9 mouse cellular contexts compared by ENCODE assay signal in genomic region chr14:79134891-79135334, GRCm38 (mm10).
A peak's percentile ranks its signal among the peaks of the same experiment; 100 is the strongest.
DNase-seq lines count a peak whose midpoint lies in the region; ATAC-seq and TF ChIP-seq lines count a peak whose summit lies in the region.
"Had no signal": no experiment of that assay in that cellular context is flagged by ENCODE, and none has a peak within 500 bp of the region (broad histone marks: within the 10 kb centered on the region; RNA-seq: fewer than 3 reads in every experiment).

No protein-coding gene starts in this region.

- 6% methylated on average over 7 of the region's 7 CpGs for WGBS in forebrain, embryonic 16.5 days
- 15% methylated on average over 7 of the region's 7 CpGs for WGBS in lung, embryonic 16.5 days
- 17% methylated on average over 7 of the region's 7 CpGs for WGBS in stomach, embryonic 14.5 days

- no peak overlapping the region for H3K4me2 ChIP-seq in forebrain, embryonic 16.5 days (ENCODE audit: low read length)
- peak overlapping the region; percentile 13; the same call in 1 of the 2 replicates for H3K4me2 ChIP-seq in lung, embryonic 16.5 days (ENCODE audit: low read depth, low read length)
- no peak overlapping the region for H3K4me2 ChIP-seq in stomach, embryonic 14.5 days (replicated peaks; ENCODE audit: low read depth, low read length)
- H3K4me2 ChIP-seq: midbrain, embryonic 12.5 days had no signal

- in situ Hi-C loops in ES-E14 (cut with MboI; ENCODE audit: low sequenced_read_pairs in 2 of 2, unreplicated experiment in 2 of 2), result loop anchor here (25.0 kb wide), 1 partner anchor 177 kb away; the partner anchor contains the start of gene Rgcc (in 2 of the 2)

- no peak overlapping the region for H3K4me3 ChIP-seq in ES-E14 (ENCODE audit: insufficient read depth in 1 of 2, low read depth in 1 of 2, low read length in 2 of 2, poor library complexity in 1 of 2, severe bottlenecking in 1 of 2)
- no peak overlapping the region for H3K4me3 ChIP-seq in forebrain, embryonic 16.5 days (replicated peaks; ENCODE audit: low read length)
- H3K4me3 ChIP-seq in lung, embryonic 16.5 days (ENCODE audit: low read length), result no peak overlapping the region
- no peak overlapping the region for H3K4me3 ChIP-seq in stomach, embryonic 14.5 days (ENCODE audit: low read depth, low read length)
- H3K4me3 ChIP-seq: midbrain, embryonic 12.5 days had no signal

- H3K36me3 ChIP-seq in ES-E14 (ENCODE audit: control insufficient read depth, insufficient read depth, low read length, poor library complexity, severe bottlenecking), result no peaks in the 10 kb centered on the region
- H3K36me3 ChIP-seq in forebrain, embryonic 16.5 days (ENCODE audit: control insufficient read depth, insufficient read depth), result no peaks in the 10 kb centered on the region
- no peaks in the 10 kb centered on the region for H3K36me3 ChIP-seq in lung, embryonic 16.5 days (ENCODE audit: control insufficient read depth, insufficient read depth, low read length)
- no peaks in the 10 kb centered on the region for H3K36me3 ChIP-seq in stomach, embryonic 14.5 days (ENCODE audit: control insufficient read depth, insufficient read depth, low read length)
- H3K36me3 ChIP-seq: midbrain, embryonic 12.5 days had no signal

- H3K9me3 ChIP-seq in ES-E14 (ENCODE audit: control insufficient read depth, insufficient read depth, low read depth, low read length), result no peaks in the 10 kb centered on the region
- no peaks in the 10 kb centered on the region for H3K9me3 ChIP-seq in forebrain, embryonic 16.5 days (ENCODE audit: control insufficient read depth, low read length)
- H3K9me3 ChIP-seq in lung, embryonic 16.5 days (ENCODE audit: control insufficient read depth, low read length), result no peaks in the 10 kb centered on the region
- no peaks in the 10 kb centered on the region for H3K9me3 ChIP-seq in stomach, embryonic 14.5 days (ENCODE audit: control insufficient read depth, low read depth, low read length)
- H3K9me3 ChIP-seq: midbrain, embryonic 12.5 days had no signal

- H3K4me1 ChIP-seq in ES-E14 (ENCODE audit: control insufficient read depth in 2 of 2, insufficient read depth in 2 of 2, low read length in 2 of 2, poor library complexity in 1 of 2), result no peaks in the 10 kb centered on the region
- peaks cover 10% of the 10 kb centered on the region for H3K4me1 ChIP-seq in forebrain, embryonic 16.5 days (replicated peaks; ENCODE audit: control insufficient read depth, insufficient read depth, low read length)
- peaks cover 42% of the 10 kb centered on the region for H3K4me1 ChIP-seq in lung, embryonic 16.5 days (replicated peaks; ENCODE audit: control insufficient read depth, insufficient read depth, low read length)
- H3K4me1 ChIP-seq in stomach, embryonic 14.5 days (ENCODE audit: control insufficient read depth, insufficient read depth, low read length), result peaks cover 12% of the 10 kb centered on the region

- H3K27ac ChIP-seq in ES-E14 (ENCODE audit: insufficient read depth, low read depth, low read length, poor library complexity, severe bottlenecking), result peak overlapping the region; percentile 54; the same call in 1 of the 2 replicates
- H3K27ac ChIP-seq in forebrain, embryonic 16.5 days (ENCODE audit: low read length), result no peak overlapping the region
- H3K27ac ChIP-seq in lung, embryonic 16.5 days (ENCODE audit: low read length), result peak overlapping the region; percentile 88
- H3K27ac ChIP-seq in stomach, embryonic 14.5 days (ENCODE audit: low read length), result peak overlapping the region; percentile 45; the same call in 1 of the 2 replicates
- H3K27ac ChIP-seq: midbrain, embryonic 12.5 days had no signal

- no peak overlapping the region for H3K9ac ChIP-seq in ES-E14 (ENCODE audit: insufficient read depth, low read depth, low read length, poor library complexity, severe bottlenecking)
- no peak overlapping the region for H3K9ac ChIP-seq in forebrain, embryonic 16.5 days (replicated peaks; ENCODE audit: low read depth, low read length)
- H3K9ac ChIP-seq in lung, embryonic 16.5 days (ENCODE audit: low read length), result no peak overlapping the region; the same call in 1 of the 2 replicates
- H3K9ac ChIP-seq in stomach, embryonic 14.5 days (replicated peaks; ENCODE audit: low read depth, low read length), result no peak overlapping the region
- H3K9ac ChIP-seq: midbrain, embryonic 12.5 days had no signal

- peak; percentile 69 to 71 for DNase-seq in cerebellum, postnatal 14 days
- DNase-seq in cerebellum, adult 11-12 months, result no peak
- DNase-seq in ES-E14 (ENCODE audit: low read depth, low spot score), result no peak
- DNase-seq in adrenal gland, adult 18-20 months (ENCODE audit: low spot score in 2 of 2), result no peak

- ATAC-seq in forebrain, embryonic 16.5 days, result peak; percentile 45; the same call in 1 of the 2 replicates
- peak; percentile 66 for ATAC-seq in lung, embryonic 16.5 days (ENCODE audit: low read depth)
- peak; percentile 71; the same call in 1 of the 2 replicates for ATAC-seq in stomach, embryonic 14.5 days (ENCODE audit: insufficient number of reproducible peaks, insufficient read depth, low FRiP score, low read depth)
- ATAC-seq in monocyte, adult 5-6 weeks (replicated peaks; ENCODE audit: insufficient number of reproducible peaks, low FRiP score, low TSS enrichment, poor library complexity, severe bottlenecking), result no peak

- H3K27me3 ChIP-seq in forebrain, embryonic 16.5 days (replicated peaks; ENCODE audit: control insufficient read depth, insufficient read depth, low read length), result no peaks in the 10 kb centered on the region
- H3K27me3 ChIP-seq in lung, embryonic 16.5 days (ENCODE audit: control insufficient read depth, insufficient read depth, low read depth, low read length), result no peaks in the 10 kb centered on the region
- H3K27me3 ChIP-seq in stomach, embryonic 14.5 days (ENCODE audit: control insufficient read depth, insufficient read depth, low read length), result no peaks in the 10 kb centered on the region
- H3K27me3 ChIP-seq: midbrain, embryonic 12.5 days had no signal

TF ChIP-seq in ES-E14, 5 proteins besides CTCF, POLR2A, EP300 and RAD21:
- TF ChIP-seq MAFK (IDR thresholded peaks at IDR 0.05; ENCODE audit: insufficient read depth, low read depth, low read length) (no peak), ZNF384 (IDR thresholded peaks at IDR 0.05; ENCODE audit: low read depth, low read length) (no peak), CHD2 (IDR thresholded peaks at IDR 0.05; ENCODE audit: low read depth, low read length) (no peak), ZC3H11A (IDR thresholded peaks at IDR 0.05; ENCODE audit: borderline replicate concordance, low read depth, low read length) (no peak), HCFC1 (IDR thresholded peaks at IDR 0.05; ENCODE audit: borderline replicate concordance, insufficient read depth, low read length) (no peak)

Comparison
In these comparisons a context has a peak if more than half of its experiments do, and no peak if none do; other contexts are left out.
1. DNase-seq: peak in cerebellum, postnatal 14 days (2 of 2); none in cerebellum, adult 11-12 months (single experiment), ES-E14 (single experiment) and adrenal gland, adult 18-20 months (0 of 2).